Mouse (Mus musculus): ENCODE data around the gene Myg1. TPM values are rescaled to one million over a fixed set of nuclear protein-coding genes. Genes with fewer than 3 reads are reported as not detected.
A peak's percentile ranks its signal among the peaks of the same experiment; 100 is the strongest.

The Myg1 gene
- total RNA-seq, 2 experiments from 2014 or later = 10.0 to 14.3 TPM

- no peak for ATAC-seq (replicated peaks; ENCODE audit: low FRiP score, poor library complexity, severe bottlenecking)
Observed at GRCm38 (mm10) chr15:102339612-102340011, 8.1 kb downstream of the Myg1 start.

- ATAC-seq (replicated peaks; ENCODE audit: low FRiP score, poor library complexity, severe bottlenecking) = no peak
Observed at GRCm38 (mm10) chr15:102341580-102341979, 10.1 kb downstream of the Myg1 start.

- ATAC-seq (replicated peaks; ENCODE audit: low FRiP score, poor library complexity, severe bottlenecking) = no peak
Observed at GRCm38 (mm10) chr15:102344490-102344889, 13.0 kb downstream of the Myg1 start.

DNA sequence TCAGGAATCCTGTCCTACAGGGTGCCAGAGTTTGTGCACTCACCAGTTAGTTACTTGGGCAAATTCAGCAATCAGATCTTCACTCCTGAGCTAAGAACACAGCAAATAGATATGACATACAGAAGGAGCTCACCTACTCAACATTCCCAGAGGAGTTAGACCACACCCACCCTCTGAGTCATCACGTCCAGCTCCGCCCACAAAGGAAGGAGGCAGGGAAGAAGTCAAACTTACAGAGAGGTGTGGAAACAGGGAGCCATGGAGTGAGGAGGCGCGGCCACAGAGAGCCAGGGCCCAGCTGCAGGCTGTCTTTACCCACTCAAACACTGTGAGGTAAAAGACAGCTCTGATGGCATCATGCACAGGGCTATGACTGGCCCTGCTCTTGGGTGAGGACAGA is 14.9 kb downstream of the Myg1 start:
- no peak for ATAC-seq (replicated peaks; ENCODE audit: low FRiP score, poor library complexity, severe bottlenecking)

- ATAC-seq (replicated peaks; ENCODE audit: low FRiP score, poor library complexity, severe bottlenecking) = peak; percentile 93
Observed at GRCm38 (mm10) chr15:102350138-102350941, 18.8 kb downstream of the Myg1 start, which contains the start of gene Aaas. Gene Aaas, minus strand, starts transcription at chr15:102350771.

DNA sequence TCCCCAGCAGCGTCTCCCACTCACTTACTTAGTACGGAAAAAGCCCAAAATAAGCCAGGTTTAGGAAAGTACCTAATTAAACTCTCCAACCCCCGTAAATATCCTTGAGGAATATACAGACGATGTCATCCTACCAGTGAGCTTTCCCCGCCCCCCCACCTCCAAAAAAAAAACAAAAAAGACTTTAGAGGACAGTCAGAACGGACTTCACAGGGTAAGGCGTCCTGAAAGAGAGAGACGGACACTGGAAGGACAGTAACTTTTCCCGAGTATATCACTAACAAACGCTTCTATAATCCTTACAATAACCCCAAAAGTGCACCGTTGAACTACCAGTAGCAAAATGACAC is 19.4 kb downstream of the Myg1 start:
- peak; percentile 52 for ATAC-seq (replicated peaks; ENCODE audit: low FRiP score, poor library complexity, severe bottlenecking)

- ATAC-seq (replicated peaks; ENCODE audit: low FRiP score, poor library complexity, severe bottlenecking) = no peak
Observed at GRCm38 (mm10) chr15:102352177-102352576, 20.7 kb downstream of the Myg1 start.

DNA sequence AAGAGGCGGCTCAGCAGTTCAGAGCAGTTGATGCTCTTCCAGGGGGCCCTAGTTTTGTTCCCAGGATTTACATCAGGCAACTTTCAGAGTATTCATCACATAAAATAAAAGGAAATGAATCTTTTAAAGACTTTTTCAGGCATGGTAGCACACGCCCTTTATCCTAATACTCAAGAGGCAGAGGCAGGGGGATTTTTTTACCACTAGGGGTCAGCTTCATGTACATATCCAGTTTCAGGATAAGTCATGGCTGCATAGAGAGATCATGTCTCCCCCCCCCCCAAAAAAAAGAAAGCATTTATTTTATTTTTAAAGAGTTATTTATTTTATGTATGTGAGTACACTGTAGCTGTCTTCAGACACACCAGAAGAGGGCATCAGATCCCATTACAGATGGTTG is 22.5 kb downstream of the Myg1 start:
- no peak for ATAC-seq (replicated peaks; ENCODE audit: low FRiP score, poor library complexity, severe bottlenecking)

DNA sequence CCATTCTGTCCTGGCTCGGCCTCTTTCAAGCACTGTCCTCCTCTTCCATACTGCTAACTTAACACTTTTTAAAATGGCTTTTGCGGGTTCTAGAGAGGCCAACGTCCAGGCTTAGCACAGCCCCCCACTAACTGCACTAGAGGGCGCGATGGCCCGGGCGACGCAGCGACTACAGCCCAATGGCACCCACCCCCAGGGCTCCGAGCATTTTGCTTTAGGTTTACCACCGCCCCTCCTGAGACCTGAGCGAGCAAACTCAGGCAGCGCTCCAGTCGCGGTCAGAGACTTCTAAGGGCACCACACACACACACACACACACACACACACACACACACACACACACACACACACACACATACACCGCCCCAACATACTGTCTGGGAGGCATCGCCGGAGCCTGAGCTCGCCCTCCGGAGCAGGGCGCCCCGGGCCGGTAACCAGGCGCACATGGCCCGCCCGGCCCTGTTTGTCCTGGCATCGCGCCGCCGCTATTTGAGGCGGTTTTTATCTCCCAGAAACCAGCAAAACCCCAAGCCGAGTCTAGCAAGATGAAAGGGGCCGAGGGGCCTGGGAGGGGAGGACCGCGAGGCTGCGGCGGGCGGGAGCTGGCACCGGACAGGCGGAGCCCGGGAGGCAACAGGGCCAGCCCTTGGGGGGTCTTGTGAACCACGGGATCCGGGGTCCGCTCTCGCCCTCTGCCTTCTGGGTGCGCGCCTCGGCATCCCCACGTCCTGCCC is 23.8 kb downstream of the Myg1 start:
- no peak for ATAC-seq (replicated peaks; ENCODE audit: low FRiP score, poor library complexity, severe bottlenecking)

GRCm38 (mm10) chr15:102355871-102356441 is 24.4 kb downstream of the Myg1 start:
- no peak for ATAC-seq (replicated peaks; ENCODE audit: low FRiP score, poor library complexity, severe bottlenecking)

DNA sequence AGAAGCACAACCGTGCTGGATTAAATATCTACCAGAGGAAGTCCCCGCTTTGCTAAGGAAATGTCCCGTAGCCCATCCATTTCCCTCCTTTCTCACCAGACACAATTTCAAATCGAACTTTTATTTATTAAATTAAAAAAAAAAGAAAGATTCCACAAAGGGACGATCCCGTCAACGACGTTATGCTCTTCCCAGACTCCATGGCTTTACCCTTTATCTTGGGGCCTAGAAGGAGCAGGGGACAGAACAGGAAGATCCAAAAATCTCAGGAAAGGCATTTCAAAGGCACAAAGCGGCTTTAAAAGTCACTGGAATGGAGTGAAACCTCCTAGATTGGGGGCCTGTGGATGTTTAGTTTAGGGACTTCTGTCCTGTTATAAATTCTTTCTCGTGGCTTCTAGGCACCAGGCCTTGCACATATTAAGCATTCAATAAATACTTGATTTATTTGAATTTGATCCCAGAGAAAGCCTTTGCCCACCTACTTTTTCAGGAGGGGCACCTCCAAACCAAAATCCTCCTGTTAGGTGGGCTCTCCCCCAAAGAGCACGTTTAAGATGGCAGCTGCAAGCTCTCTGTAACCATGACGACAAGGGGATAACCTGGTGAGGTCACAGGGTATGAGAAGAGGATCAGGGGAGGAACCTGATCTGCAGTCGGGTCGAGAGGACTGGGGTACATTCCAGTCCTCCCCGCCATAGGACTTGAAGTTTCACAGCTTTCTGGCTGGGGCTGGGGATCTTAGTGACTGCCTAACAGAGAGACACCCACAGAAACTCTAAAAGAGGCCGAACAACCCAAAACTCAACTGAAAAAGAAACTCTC is 25.2 kb downstream of the Myg1 start:
- no peak for ATAC-seq (replicated peaks; ENCODE audit: low FRiP score, poor library complexity, severe bottlenecking)

GRCm38 (mm10) chr15:102358126-102358525 is 26.6 kb downstream of the Myg1 start:
- ATAC-seq (replicated peaks; ENCODE audit: low FRiP score, poor library complexity, severe bottlenecking) = no peak

GRCm38 (mm10) chr15:102358834-102359233 is 27.3 kb downstream of the Myg1 start:
- ATAC-seq (replicated peaks; ENCODE audit: low FRiP score, poor library complexity, severe bottlenecking) = no peak

DNA sequence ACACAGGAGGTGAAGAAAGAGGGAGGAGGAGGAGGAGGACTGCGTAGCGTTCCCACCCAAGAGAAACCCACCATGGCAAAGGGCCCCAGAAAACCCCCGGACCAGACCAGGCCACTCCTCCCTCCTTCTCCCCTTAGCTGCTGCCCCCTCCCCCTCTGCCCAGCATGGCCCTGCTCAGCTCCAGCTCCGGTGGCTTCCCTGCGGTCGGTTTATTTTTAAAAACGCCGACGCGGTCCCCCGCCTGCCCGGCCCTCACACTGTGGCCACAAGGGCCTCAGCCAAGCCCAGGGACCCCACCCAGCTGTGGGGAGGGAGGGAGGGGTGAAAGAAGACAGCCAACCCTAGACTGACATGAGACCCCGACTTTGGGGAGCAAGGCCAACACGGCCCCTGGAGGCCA is 31.1 kb downstream of the Myg1 start:
- no peak for ATAC-seq (replicated peaks; ENCODE audit: low FRiP score, poor library complexity, severe bottlenecking)

DNA sequence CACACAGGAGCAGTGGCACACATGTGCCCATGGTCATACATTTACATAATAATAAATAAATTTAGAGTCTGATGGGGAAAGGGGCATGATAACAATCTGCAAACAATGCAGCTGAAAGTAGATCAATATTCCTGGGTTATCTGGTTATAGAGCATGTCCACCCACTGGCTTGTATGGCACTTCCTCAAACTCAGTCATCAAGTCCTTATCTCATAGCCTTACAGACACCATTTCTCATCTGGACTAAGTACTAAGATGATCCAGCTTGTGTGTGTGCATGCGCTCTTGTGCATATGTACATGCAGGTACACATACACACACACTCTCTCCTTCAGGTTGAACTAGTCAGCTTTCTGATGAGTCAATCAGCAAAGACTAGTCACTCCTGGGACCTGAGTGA is 33.2 kb downstream of the Myg1 start:
- no peak for ATAC-seq (replicated peaks; ENCODE audit: low FRiP score, poor library complexity, severe bottlenecking)

GRCm38 (mm10) chr15:102366238-102366637 is 34.7 kb downstream of the Myg1 start:
- ATAC-seq (replicated peaks; ENCODE audit: low FRiP score, poor library complexity, severe bottlenecking) = no peak

- no peak for ATAC-seq (replicated peaks; ENCODE audit: low FRiP score, poor library complexity, severe bottlenecking)
Observed at GRCm38 (mm10) chr15:102366733-102367344, 35.3 kb downstream of the Myg1 start, which contains the start of gene Sp7. Gene Sp7, minus strand, starts transcription at chr15:102367182.

- no peak for ATAC-seq (replicated peaks; ENCODE audit: low FRiP score, poor library complexity, severe bottlenecking)
Observed at GRCm38 (mm10) chr15:102369972-102370371, 38.5 kb downstream of the Myg1 start.

- no peak for ATAC-seq (replicated peaks; ENCODE audit: low FRiP score, poor library complexity, severe bottlenecking)
Observed at GRCm38 (mm10) chr15:102370727-102371126, 39.2 kb downstream of the Myg1 start.

All from erythroblast, adult 5-6 weeks (primary cell).